Mouse (Mus musculus) kidney, postnatal 4 days (tissue): Measurements from ENCODE around the gene Wfdc15b.
"Not testable (repeated sequence)": the region's sequence is repeated elsewhere in the genome, so short reads cannot be mapped to it uniquely, and the experiment has no call there.

Experiments used
- DNase-seq, 2 experiments: peaks; one replicate each; pipeline ENCODE4 v3.0.0; 2021; ENCODE audit warnings: mixed read lengths in 2 of 2

Gene Wfdc15b

GRCm38 (mm10) chr2:164221522-164221921 lies at the start of gene Wfdc15b:
Wfdc15b (minus strand) TSS chr2:164221660.
- no peak for DNase-seq

GRCm38 (mm10) chr2:164256540-164256939 lies 35.1 kb upstream of the Wfdc15b start, which contains the start of gene Svs3b:
Svs3b (minus strand) TSS chr2:164256640.
- DNase-seq = not testable (repeated sequence)

GRCm38 (mm10) chr2:164238366-164238765 lies 16.9 kb upstream of the Wfdc15b start, which contains the start of gene Svs2:
Svs2 (minus strand) TSS chr2:164238466.
- DNase-seq = no peak

GRCm38 (mm10) chr2:164232671-164233070 lies 11.2 kb upstream of the Wfdc15b start:
- DNase-seq = no peak

GRCm38 (mm10) chr2:164228361-164229070 lies 7.1 kb upstream of the Wfdc15b start:
- DNase-seq = no peak

- DNase-seq = no peak
Measured at GRCm38 (mm10) chr2:164219295-164219694, 2.2 kb downstream of the Wfdc15b start.

GRCm38 (mm10) chr2:164212711-164213110 lies 8.7 kb downstream of the Wfdc15b start:
- no peak for DNase-seq

- DNase-seq = no peak
Measured at GRCm38 (mm10) chr2:164210892-164211291, 10.6 kb downstream of the Wfdc15b start.

GRCm38 (mm10) chr2:164206676-164207075 lies 14.8 kb downstream of the Wfdc15b start:
- no peak for DNase-seq

GRCm38 (mm10) chr2:164206011-164206410 lies 15.4 kb downstream of the Wfdc15b start:
- DNase-seq = not testable (repeated sequence)

GRCm38 (mm10) chr2:164199626-164200327 lies 21.7 kb downstream of the Wfdc15b start, which contains the start of gene Wfdc15a:
Wfdc15a (minus strand) TSS chr2:164200130.
- DNase-seq = no peak

GRCm38 (mm10) chr2:164196700-164196990 lies 24.8 kb downstream of the Wfdc15b start:
- no peak for DNase-seq

GRCm38 (mm10) chr2:164195971-164196699 lies 25.3 kb downstream of the Wfdc15b start:
- DNase-seq = no peak

- no peak for DNase-seq
Measured at GRCm38 (mm10) chr2:164194959-164195630, 26.4 kb downstream of the Wfdc15b start.

- DNase-seq = no peak
Measured at GRCm38 (mm10) chr2:164192279-164192678, 29.2 kb downstream of the Wfdc15b start.

- no peak for DNase-seq
Measured at GRCm38 (mm10) chr2:164190576-164190975, 30.9 kb downstream of the Wfdc15b start, which contains the start of gene Wfdc12. Wfdc12 (minus strand) TSS chr2:164190608.

GRCm38 (mm10) chr2:164188722-164189121 lies 32.7 kb downstream of the Wfdc15b start:
- DNase-seq = no peak

GRCm38 (mm10) chr2:164184145-164184719 lies 37.2 kb downstream of the Wfdc15b start:
- DNase-seq = no peak

- peak in 1 of 2 experiments; percentile 26 for DNase-seq
Measured at GRCm38 (mm10) chr2:164183340-164183739, 38.1 kb downstream of the Wfdc15b start.

- no peak for DNase-seq
Measured at GRCm38 (mm10) chr2:164182692-164183255, 38.7 kb downstream of the Wfdc15b start, which contains the start of gene Wfdc5. Wfdc5 (minus strand) TSS chr2:164182742.

GRCm38 (mm10) chr2:164180770-164181169 lies 40.7 kb downstream of the Wfdc15b start:
- no peak for DNase-seq

- peak; percentile 45 to 47 for DNase-seq
Measured at GRCm38 (mm10) chr2:164180124-164180523, 41.3 kb downstream of the Wfdc15b start.
